In genomic region chr1:64381264-64381663, GRCm38 (mm10) we compare ENCODE assay signal across 12 mouse cellular contexts.
DNase-seq lines count a peak whose midpoint lies in the region; ATAC-seq and TF ChIP-seq lines count a peak whose summit lies in the region.
"Had no signal": no experiment of that assay in that cellular context is flagged by ENCODE, and none has a peak within 500 bp of the region (broad histone marks: within the 10 kb centered on the region; RNA-seq: fewer than 3 reads in every experiment).

No protein-coding gene starts in this region.

- H3K36me3 ChIP-seq in intestine, embryonic 14.5 days (ENCODE audit: control insufficient read depth, insufficient read depth, low read length): no peaks in the 10 kb centered on the region
- H3K36me3 ChIP-seq in intestine, postnatal 0 days (ENCODE audit: control insufficient read depth, insufficient read depth): no peaks in the 10 kb centered on the region
- H3K36me3 ChIP-seq in forebrain, embryonic 16.5 days (ENCODE audit: control insufficient read depth, insufficient read depth): no peaks in the 10 kb centered on the region
- no peaks in the 10 kb centered on the region for H3K36me3 ChIP-seq in limb, embryonic 13.5 days
- H3K36me3 ChIP-seq: liver, embryonic 12.5 days had no signal

- no peak overlapping the region for H3K27ac ChIP-seq in intestine, embryonic 14.5 days (ENCODE audit: low read depth)
- no peak overlapping the region for H3K27ac ChIP-seq in intestine, postnatal 0 days (ENCODE audit: low read depth, low read length)
- H3K27ac ChIP-seq in forebrain, embryonic 16.5 days (ENCODE audit: low read length): no peak overlapping the region
- no peak overlapping the region for H3K27ac ChIP-seq in limb, embryonic 13.5 days
- H3K27ac ChIP-seq: liver, embryonic 12.5 days had no signal

- H3K4me2 ChIP-seq in intestine, embryonic 14.5 days (ENCODE audit: low read length): 0 out of 2 replicates have a peak overlapping the region, but pooled peaks have one; percentile 1
- H3K4me2 ChIP-seq in intestine, postnatal 0 days (replicated peaks; ENCODE audit: low read depth): no peak overlapping the region
- no peak overlapping the region for H3K4me2 ChIP-seq in forebrain, embryonic 16.5 days (ENCODE audit: low read length)
- H3K4me2 ChIP-seq in limb, embryonic 13.5 days (replicated peaks): no peak overlapping the region
- H3K4me2 ChIP-seq: liver, embryonic 12.5 days had no signal

- peak; percentile 77 for ATAC-seq in intestine, embryonic 14.5 days (replicated peaks; ENCODE audit: low FRiP score, low TSS enrichment, low read depth)
- no peak for ATAC-seq in intestine, postnatal 0 days
- peak; percentile 47; the same call in 1 of the 2 replicates for ATAC-seq in forebrain, embryonic 16.5 days
- peak; percentile 19; the same call in 1 of the 2 replicates for ATAC-seq in limb, embryonic 13.5 days (ENCODE audit: low FRiP score, low read depth)
- ATAC-seq in frontal cortex, adult (ENCODE audit: low TSS enrichment): no peak
- no peak for ATAC-seq in inflammation-experienced regulatory T-cells, adult 6 months
- ATAC-seq: liver, embryonic 12.5 days; Patski had no signal

- no peak for TF ChIP-seq CTCF in intestine, postnatal 0 days (IDR thresholded peaks at IDR 0.05; ENCODE audit: low read depth)

- H3K4me1 ChIP-seq in intestine, embryonic 14.5 days (replicated peaks; ENCODE audit: control insufficient read depth, insufficient read depth, low read length): peaks cover 22% of the 10 kb centered on the region
- no peaks in the 10 kb centered on the region for H3K4me1 ChIP-seq in intestine, postnatal 0 days (replicated peaks; ENCODE audit: control insufficient read depth, insufficient read depth, low read length)
- H3K4me1 ChIP-seq in forebrain, embryonic 16.5 days (replicated peaks; ENCODE audit: control insufficient read depth, insufficient read depth, low read length): no peaks in the 10 kb centered on the region; the same call in 1 of the 2 replicates
- peaks cover 4% of the 10 kb centered on the region; the same call in 1 of the 2 replicates for H3K4me1 ChIP-seq in limb, embryonic 13.5 days
- H3K4me1 ChIP-seq: liver, embryonic 12.5 days had no signal

- no peaks in the 10 kb centered on the region for H3K27me3 ChIP-seq in intestine, embryonic 14.5 days (replicated peaks; ENCODE audit: control insufficient read depth, insufficient read depth, low read length)
- H3K27me3 ChIP-seq in intestine, postnatal 0 days (replicated peaks; ENCODE audit: control insufficient read depth, insufficient read depth, low read length): no peaks in the 10 kb centered on the region
- no peaks in the 10 kb centered on the region for H3K27me3 ChIP-seq in forebrain, embryonic 16.5 days (replicated peaks; ENCODE audit: control insufficient read depth, insufficient read depth, low read length)
- H3K27me3 ChIP-seq in limb, embryonic 13.5 days: no peaks in the 10 kb centered on the region
- H3K27me3 ChIP-seq: liver, embryonic 12.5 days; Patski had no signal

- H3K9ac ChIP-seq in intestine, embryonic 14.5 days (ENCODE audit: low read length): no peak overlapping the region
- no peak overlapping the region for H3K9ac ChIP-seq in intestine, postnatal 0 days (ENCODE audit: low read depth, low read length)
- no peak overlapping the region for H3K9ac ChIP-seq in forebrain, embryonic 16.5 days (replicated peaks; ENCODE audit: low read depth, low read length)
- H3K9ac ChIP-seq in limb, embryonic 13.5 days: no peak overlapping the region
- H3K9ac ChIP-seq: liver, embryonic 12.5 days had no signal

- 12% methylated on average over 6 of the region's 6 CpGs for WGBS in intestine, embryonic 14.5 days
- 17% methylated on average over 6 of the region's 6 CpGs for WGBS in intestine, postnatal 0 days
- 41% methylated on average over 6 of the region's 6 CpGs for WGBS in forebrain, embryonic 16.5 days
- 14% methylated on average over 6 of the region's 6 CpGs for WGBS in limb, embryonic 13.5 days

- DNase-seq in intestine, embryonic 14.5 days (ENCODE audit: low spot score): peak; percentile 55
- DNase-seq in retina, postnatal 1 day: peak; percentile 97
- DNase-seq in ovary, postnatal 14 days (ENCODE audit: low spot score): no peak
- DNase-seq: heart, postnatal 14 days; kidney, postnatal 4 days had no signal

- no peak overlapping the region for H3K4me3 ChIP-seq in intestine, embryonic 14.5 days (ENCODE audit: low read depth, low read length)
- no peak overlapping the region for H3K4me3 ChIP-seq in intestine, postnatal 0 days (ENCODE audit: low read depth, low read length)
- no peak overlapping the region for H3K4me3 ChIP-seq in forebrain, embryonic 16.5 days (replicated peaks; ENCODE audit: low read length)
- H3K4me3 ChIP-seq in limb, embryonic 13.5 days: no peak overlapping the region
- H3K4me3 ChIP-seq: liver, embryonic 12.5 days had no signal

- no peaks in the 10 kb centered on the region for H3K9me3 ChIP-seq in intestine, embryonic 14.5 days (ENCODE audit: control insufficient read depth, low read length)
- H3K9me3 ChIP-seq in intestine, postnatal 0 days (ENCODE audit: control insufficient read depth): no peaks in the 10 kb centered on the region
- H3K9me3 ChIP-seq in forebrain, embryonic 16.5 days (ENCODE audit: control insufficient read depth, low read length): no peaks in the 10 kb centered on the region
- no peaks in the 10 kb centered on the region for H3K9me3 ChIP-seq in limb, embryonic 13.5 days
- H3K9me3 ChIP-seq: liver, embryonic 12.5 days had no signal

Comparison
In these comparisons a context has a peak if more than half of its experiments do, and no peak if none do; other contexts are left out.
1. ATAC-seq: peak in intestine, embryonic 14.5 days (single experiment), forebrain, embryonic 16.5 days (single experiment) and limb, embryonic 13.5 days (single experiment); none in intestine, postnatal 0 days (single experiment), frontal cortex, adult (single experiment) and inflammation-experienced regulatory T-cells, adult 6 months (single experiment).